Mouse (Mus musculus) hindbrain, embryonic 12.5 days (tissue): Measurements from ENCODE around the gene Fzd10. TPM values are rescaled to one million over a fixed set of nuclear protein-coding genes. Genes with fewer than 3 reads are reported as not detected.

Source experiments
- ATAC-seq: fragments of 200-750 bp; cut with Nextera tagmentation; 2 replicates; pipeline ENCODE4 v1.8.0; 2017; ENCODE audit warnings: moderate TSS enrichment; ENCODE audit not compliant: low FRiP score
- H3K27ac ChIP-seq: fragments of 300-500 bp; sonication (generic); 2 replicates; pipeline ENCODE4 v1.5.1; 2016; ENCODE audit warnings: mild to moderate bottlenecking
- H3K27me3 ChIP-seq: fragments of 300-500 bp; sonication (generic); 2 replicates; pipeline ENCODE4 v1.6.1; 2016; ENCODE audit warnings: mild to moderate bottlenecking
- H3K36me3 ChIP-seq: fragments of 300-500 bp; sonication (generic); 2 replicates; pipeline ENCODE4 v1.6.1; 2016; ENCODE audit warnings: mild to moderate bottlenecking
- H3K4me1 ChIP-seq: fragments of 300-500 bp; sonication (generic); 2 replicates; pipeline ENCODE4 v1.6.1; 2016
- H3K4me2 ChIP-seq: fragments of 300-500 bp; sonication (generic); replicated peaks from 2 replicates; pipeline ENCODE4 v1.6.1; 2016; ENCODE audit warnings: mild to moderate bottlenecking
- H3K4me3 ChIP-seq: fragments of 300-500 bp; sonication (generic); 2 replicates; pipeline ENCODE4 v1.5.1; 2016; ENCODE audit warnings: mild to moderate bottlenecking
- H3K9ac ChIP-seq: fragments of 300-500 bp; sonication (generic); 2 replicates; pipeline ENCODE4 v1.6.1; 2016; ENCODE audit warnings: mild to moderate bottlenecking, moderate library complexity
- H3K9me3 ChIP-seq: fragments of 300-500 bp; sonication (generic); replicated peaks from 2 replicates; pipeline ENCODE4 v1.6.1; 2016; ENCODE audit warnings: mild to moderate bottlenecking
- WGBS: fragments of 180-500 bp; shearing (Covaris S2); methylation state at CpG from one replicate; pipeline ENCODE4 v1.1.7; 2016; 5-methylcytosine and 5-hydroxymethylcytosine counted together
- polyA plus RNA-seq: library from polyadenylated mRNA; unstranded; fragments of >200 nt; fragmentation: Nextera tagmentation; extraction: Ambion mirVana; gene quantifications from 2 replicates; pipeline ENCODE4 v1.2.1, GENCODE M21; 2016

The Fzd10 gene
- polyA plus RNA-seq, 1 experiment from 2014 or later = 16.5 TPM

DNA sequence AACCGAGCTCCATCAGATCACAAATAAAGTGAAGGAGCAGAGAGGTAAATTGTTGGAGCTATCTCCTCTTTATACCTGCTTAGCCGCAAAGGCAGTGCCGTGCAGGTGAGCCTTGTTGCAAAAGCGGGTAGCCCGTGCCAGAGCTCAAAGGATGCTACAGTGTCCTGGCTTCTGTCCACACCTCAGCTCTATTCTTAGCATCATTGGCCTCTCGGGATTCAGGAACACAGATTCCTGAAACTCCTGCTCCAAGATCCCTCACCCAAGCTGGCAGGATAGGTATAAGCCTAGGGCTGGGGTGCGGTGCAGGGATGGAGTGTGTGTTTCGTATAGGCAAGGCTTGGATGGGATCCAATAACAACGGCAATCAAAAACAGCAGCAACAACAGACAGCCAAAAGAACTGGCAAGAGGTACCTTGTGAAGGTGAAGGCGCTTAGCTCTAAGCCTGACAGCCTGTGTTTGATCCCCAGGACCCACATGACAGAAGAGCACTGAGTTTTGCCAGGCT is 46.6 kb downstream of the Fzd10 start:
- no peaks in the 10 kb centered on the region for H3K36me3 ChIP-seq
- H3K9ac ChIP-seq = no peak overlapping the region
- no peaks in the 10 kb centered on the region for H3K9me3 ChIP-seq
- H3K27me3 ChIP-seq = no peaks in the 10 kb centered on the region
- no peaks in the 10 kb centered on the region; the same call in 1 of the 2 replicates for H3K4me1 ChIP-seq
- ATAC-seq = no peak
- H3K4me3 ChIP-seq = no peak overlapping the region
- no peak overlapping the region for H3K27ac ChIP-seq
- WGBS = 83% methylated on average over 10 of the region's 10 CpGs
- no peak overlapping the region for H3K4me2 ChIP-seq

DNA sequence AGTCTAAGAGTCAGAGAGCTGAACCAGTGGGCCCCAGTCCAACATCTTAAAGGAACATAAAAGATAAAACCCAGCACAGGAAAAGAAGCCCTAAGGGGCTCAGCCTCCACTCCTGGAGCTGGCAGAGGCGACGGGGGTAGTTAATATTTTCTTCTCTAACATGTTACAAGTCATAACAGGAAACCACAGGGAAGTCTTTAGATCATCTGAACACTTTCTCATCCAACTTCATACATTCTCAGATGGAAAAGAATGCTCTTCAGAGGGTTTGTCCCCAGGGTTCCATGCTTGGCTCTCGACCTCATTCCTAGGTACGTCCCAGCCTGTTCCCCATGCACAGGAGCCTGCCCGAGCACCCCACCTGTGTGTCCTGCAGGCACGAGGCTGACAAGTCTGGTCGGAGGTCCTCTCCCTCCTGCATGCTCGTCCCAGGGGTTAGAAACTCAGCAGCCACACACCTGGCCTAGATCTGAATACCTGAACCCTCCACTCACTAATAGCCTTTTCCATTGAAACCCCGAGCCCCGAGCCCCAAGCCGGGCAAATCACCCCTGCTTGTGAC is 48.8 kb downstream of the Fzd10 start:
- Histone ChIP-seq H3K9ac (no peak overlapping the region), H3K4me3 (no peak overlapping the region), H3K27ac (no peak overlapping the region), H3K36me3 (no peaks in the 10 kb centered on the region), H3K9me3 (no peaks in the 10 kb centered on the region), H3K4me2 (no peak overlapping the region), H3K4me1 (no peaks in the 10 kb centered on the region; the same call in 1 of the 2 replicates), H3K27me3 (no peaks in the 10 kb centered on the region)
- 85% methylated on average over 11 of the region's 11 CpGs for WGBS
- ATAC-seq = no peak

Other genes starting within 250 kb of the Fzd10 start
- 0.96 and 2.4 TPM in 2 replicates for gene Tmem132d, start 167.8 kb upstream of the Fzd10 start, polyA plus RNA-seq
- gene Piwil1, start 101.7 kb downstream of the Fzd10 start, polyA plus RNA-seq = 0.15 and 0.17 TPM in 2 replicates